ENCODE assay signal across 8 mouse cellular contexts in the genomic region with DNA sequence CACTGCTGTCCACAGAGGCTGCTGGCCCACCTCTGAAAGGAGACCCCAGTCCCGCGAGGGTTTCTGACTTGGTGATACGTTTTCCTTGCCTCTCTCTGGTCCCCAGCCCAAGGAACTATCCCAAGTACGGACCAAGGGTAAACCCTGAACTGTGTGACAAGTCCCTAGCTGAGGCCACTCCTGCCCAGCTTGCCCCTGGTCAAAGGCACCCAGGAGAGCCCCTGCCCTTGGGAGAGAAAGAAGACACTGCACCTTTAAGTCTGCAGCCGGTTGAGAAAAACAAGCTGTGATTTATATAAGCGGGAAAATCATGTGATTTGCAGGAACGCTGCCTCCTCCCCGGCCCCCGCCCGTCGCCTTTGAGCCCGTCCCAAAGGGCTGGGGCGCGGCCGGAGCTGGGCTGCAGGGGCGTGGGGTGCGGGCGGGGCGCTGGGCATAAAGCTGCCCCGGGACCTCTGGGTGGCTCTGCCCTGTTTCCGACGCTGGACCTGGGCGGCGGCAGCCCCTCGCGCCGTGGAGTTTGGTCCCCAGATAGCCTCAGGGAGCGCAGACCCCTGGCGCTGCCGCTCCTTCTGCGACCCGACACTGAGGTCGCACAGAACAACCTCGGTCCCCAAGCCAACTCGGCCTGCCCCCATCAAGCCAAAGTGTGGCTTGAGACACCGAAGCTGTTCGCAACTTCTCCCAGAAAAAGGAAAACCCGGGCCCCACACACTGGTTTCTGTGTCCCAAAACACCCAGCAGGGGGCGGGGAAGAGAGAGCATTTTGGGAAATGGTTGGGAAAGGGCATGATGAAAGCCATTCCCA. TPM values are rescaled to one million over a fixed set of nuclear protein-coding genes. Genes with fewer than 3 reads are reported as not detected.
A peak's percentile ranks its signal among the peaks of the same experiment; 100 is the strongest.
DNase-seq lines count a peak whose midpoint lies in the region; ATAC-seq lines count a peak whose summit lies in the region.

No protein-coding gene starts in this region.

- DNase-seq in thymus, postnatal 4 days = peak; percentile 32
- no peak for DNase-seq in thymus, postnatal 10 days (ENCODE audit: low spot score in 2 of 2)
- DNase-seq in heart, adult 9 months (ENCODE audit: low spot score in 2 of 2) = peak; percentile 89 to 90
- peak; percentile 91 for DNase-seq in testis, postnatal 10 days (ENCODE audit: low spot score)

- no peaks in the 10 kb centered on the region for H3K27me3 ChIP-seq in embryonic facial prominence, embryonic 13.5 days
- H3K27me3 ChIP-seq in kidney, embryonic 15.5 days = no peaks in the 10 kb centered on the region
- no peaks in the 10 kb centered on the region for H3K27me3 ChIP-seq in limb, embryonic 15.5 days
- no peaks in the 10 kb centered on the region for H3K27me3 ChIP-seq in midbrain, embryonic 15.5 days (replicated peaks)

- peak overlapping the region; percentile 93 for H3K4me2 ChIP-seq in embryonic facial prominence, embryonic 13.5 days
- peak overlapping the region; percentile 92 for H3K4me2 ChIP-seq in kidney, embryonic 15.5 days
- peak overlapping the region; percentile 90 for H3K4me2 ChIP-seq in limb, embryonic 15.5 days
- H3K4me2 ChIP-seq in midbrain, embryonic 15.5 days = peak overlapping the region; percentile 92

- peak overlapping the region; percentile 57 for H3K4me3 ChIP-seq in embryonic facial prominence, embryonic 13.5 days
- H3K4me3 ChIP-seq in kidney, embryonic 15.5 days (replicated peaks) = peak overlapping the region; percentile 56
- peak overlapping the region; percentile 51 for H3K4me3 ChIP-seq in limb, embryonic 15.5 days
- peak overlapping the region; percentile 53 for H3K4me3 ChIP-seq in midbrain, embryonic 15.5 days

- ATAC-seq in embryonic facial prominence, embryonic 13.5 days (ENCODE audit: insufficient number of reproducible peaks, insufficient read depth, low FRiP score, low TSS enrichment, low read depth) = peak; percentile 73
- peak; percentile 71 for ATAC-seq in kidney, embryonic 15.5 days (replicated peaks; ENCODE audit: low FRiP score)
- peak; percentile 56 for ATAC-seq in limb, embryonic 15.5 days (ENCODE audit: insufficient number of reproducible peaks, low FRiP score, low TSS enrichment, low read depth)
- ATAC-seq in midbrain, embryonic 15.5 days (replicated peaks) = peak; percentile 53

- H3K9ac ChIP-seq in embryonic facial prominence, embryonic 13.5 days = peak overlapping the region; percentile 86
- peak overlapping the region; percentile 66 for H3K9ac ChIP-seq in kidney, embryonic 15.5 days
- H3K9ac ChIP-seq in limb, embryonic 15.5 days = peak overlapping the region; percentile 51
- peak overlapping the region; percentile 58 for H3K9ac ChIP-seq in midbrain, embryonic 15.5 days

- H3K36me3 ChIP-seq in embryonic facial prominence, embryonic 13.5 days = no peaks in the 10 kb centered on the region
- no peaks in the 10 kb centered on the region for H3K36me3 ChIP-seq in kidney, embryonic 15.5 days
- H3K36me3 ChIP-seq in limb, embryonic 15.5 days = no peaks in the 10 kb centered on the region
- H3K36me3 ChIP-seq in midbrain, embryonic 15.5 days (replicated peaks) = no peaks in the 10 kb centered on the region

- peaks cover 62% of the 10 kb centered on the region for H3K4me1 ChIP-seq in embryonic facial prominence, embryonic 13.5 days
- peaks cover 63% of the 10 kb centered on the region for H3K4me1 ChIP-seq in kidney, embryonic 15.5 days
- H3K4me1 ChIP-seq in limb, embryonic 15.5 days = peaks cover 73% of the 10 kb centered on the region
- peaks cover 39% of the 10 kb centered on the region for H3K4me1 ChIP-seq in midbrain, embryonic 15.5 days

- H3K27ac ChIP-seq in embryonic facial prominence, embryonic 13.5 days = peak overlapping the region; percentile 100
- H3K27ac ChIP-seq in kidney, embryonic 15.5 days = peak overlapping the region; percentile 97
- H3K27ac ChIP-seq in limb, embryonic 15.5 days = peak overlapping the region; percentile 99
- peak overlapping the region; percentile 32; the same call in 1 of the 2 replicates for H3K27ac ChIP-seq in midbrain, embryonic 15.5 days

- H3K9me3 ChIP-seq in embryonic facial prominence, embryonic 13.5 days = no peaks in the 10 kb centered on the region
- 0 out of 2 replicates have a peak, but pooled peaks cover 3% of the 10 kb centered on the region for H3K9me3 ChIP-seq in kidney, embryonic 15.5 days (replicated peaks)
- no peaks in the 10 kb centered on the region for H3K9me3 ChIP-seq in limb, embryonic 15.5 days
- H3K9me3 ChIP-seq in midbrain, embryonic 15.5 days = no peaks in the 10 kb centered on the region

- 1% methylated on average over 39 of the region's 39 CpGs for WGBS in embryonic facial prominence, embryonic 13.5 days
- under 1% methylated on average over 39 of the region's 39 CpGs for WGBS in kidney, embryonic 15.5 days
- WGBS in limb, embryonic 15.5 days = 1% methylated on average over 37 of the region's 39 CpGs
- WGBS in midbrain, embryonic 15.5 days = under 1% methylated on average over 37 of the region's 39 CpGs

RNA-seq across cellular contexts. Expression of a gene that starts 27.1 kb away (rescaled TPM):
- 19.7 and 19.9 TPM in 2 replicates for polyA plus RNA-seq in embryonic facial prominence, embryonic 13.5 days (2015; fragmentation: Nextera tagmentation; extraction: Ambion mirVana)
- polyA plus RNA-seq in kidney, embryonic 15.5 days (2015; fragmentation: Nextera tagmentation; extraction: Ambion mirVana) = 18.3 and 19.5 TPM in 2 replicates
- 14.3 and 14.5 TPM in 2 replicates for polyA plus RNA-seq in limb, embryonic 15.5 days (2015; fragmentation: Nextera tagmentation; extraction: Ambion mirVana)
- polyA plus RNA-seq in midbrain, embryonic 15.5 days (2015; fragmentation: Nextera tagmentation; extraction: Ambion mirVana) = 12.2 and 13.3 TPM in 2 replicates

RNA-seq across cellular contexts. Expression of a gene that starts 50.3 kb away (rescaled TPM):
- polyA plus RNA-seq in embryonic facial prominence, embryonic 13.5 days (2015; fragmentation: Nextera tagmentation; extraction: Ambion mirVana) = 84.8 and 87.4 TPM in 2 replicates
- 67.5 and 73.2 TPM in 2 replicates for polyA plus RNA-seq in kidney, embryonic 15.5 days (2015; fragmentation: Nextera tagmentation; extraction: Ambion mirVana)
- 72.2 and 85.8 TPM in 2 replicates for polyA plus RNA-seq in limb, embryonic 15.5 days (2015; fragmentation: Nextera tagmentation; extraction: Ambion mirVana)
- polyA plus RNA-seq in midbrain, embryonic 15.5 days (2015; fragmentation: Nextera tagmentation; extraction: Ambion mirVana) = 16.5 and 18.6 TPM in 2 replicates

Comparison
In these comparisons a context has a peak if more than half of its experiments do, and no peak if none do; other contexts are left out.
1. DNase-seq: peak in thymus, postnatal 4 days (single experiment), heart, adult 9 months (2 of 2) and testis, postnatal 10 days (single experiment); none in thymus, postnatal 10 days (0 of 2).
2. H3K27ac ChIP-seq: peak in every context shown above with its lines; median percentile 100 in embryonic facial prominence, embryonic 13.5 days; 99 in limb, embryonic 15.5 days; 97 in kidney, embryonic 15.5 days; 32 in midbrain, embryonic 15.5 days.
3. Peak in every context shown above with its lines, with median percentiles within 50 percentile points of each other: ATAC-seq, H3K4me2 ChIP-seq, H3K4me3 ChIP-seq and H3K9ac ChIP-seq.